Mouse (Mus musculus) intestine, postnatal 0 days (tissue): ENCODE measurements around the gene Zfp36l1. TPM values are rescaled to one million over a fixed set of nuclear protein-coding genes. Genes with fewer than 3 reads are reported as not detected.

Experiments
- ATAC-seq: fragments of 200-750 bp; cut with Nextera tagmentation; 2 replicates; pipeline ENCODE4 v1.8.0; 2017; ENCODE audit warnings: mild to moderate bottlenecking, moderate TSS enrichment, moderate library complexity
- H3K27ac ChIP-seq: fragments of 300-500 bp; sonication (generic); 2 replicates; pipeline ENCODE4 v1.5.1; 2014; ENCODE audit warnings: mild to moderate bottlenecking, low read depth, low read length, moderate library complexity
- H3K27me3 ChIP-seq: fragments of 300-500 bp; sonication (generic); replicated peaks from 2 replicates; pipeline ENCODE4 v1.6.1; 2014; ENCODE audit warnings: low read length, mixed read lengths; ENCODE audit not compliant: control insufficient read depth, insufficient read depth
- H3K36me3 ChIP-seq: fragments of 300-500 bp; sonication (generic); 2 replicates; pipeline ENCODE4 v1.6.1; 2014; ENCODE audit warnings: mild to moderate bottlenecking, moderate library complexity; ENCODE audit not compliant: control insufficient read depth, insufficient read depth
- H3K4me1 ChIP-seq: fragments of 300-500 bp; sonication (generic); replicated peaks from 2 replicates; pipeline ENCODE4 v1.6.1; 2014; ENCODE audit warnings: antibody characterized with exemption, low read length, mixed read lengths; ENCODE audit not compliant: control insufficient read depth, insufficient read depth
- H3K4me2 ChIP-seq: fragments of 300-500 bp; sonication (generic); replicated peaks from 2 replicates; pipeline ENCODE4 v1.6.1; 2014; ENCODE audit warnings: low read depth, mild to moderate bottlenecking, moderate library complexity
- H3K4me3 ChIP-seq: fragments of 300-500 bp; sonication (generic); 2 replicates; pipeline ENCODE4 v1.5.1; 2014; ENCODE audit warnings: low read depth, low read length
- H3K9ac ChIP-seq: fragments of 300-500 bp; sonication (generic); 2 replicates; pipeline ENCODE4 v1.6.1; 2014; ENCODE audit warnings: mild to moderate bottlenecking, low read depth, low read length
- H3K9me3 ChIP-seq: fragments of 300-500 bp; sonication (generic); 2 replicates; pipeline ENCODE4 v1.6.1; 2016; ENCODE audit warnings: mixed run types; ENCODE audit not compliant: control insufficient read depth
- CTCF ChIP-seq: sonication (generic); IDR thresholded peaks from 2 replicates; pipeline ENCODE4 v1.5.1; 2016; ENCODE audit warnings: low read depth, mild to moderate bottlenecking, control low read depth, antibody characterized with exemption, moderate library complexity
- WGBS: fragments of 180-500 bp; shearing (Covaris S2); extraction: QIAGEN DNeasy Blood & Tissue Kit; methylation state at CpG from one replicate; pipeline ENCODE4 v1.1.7; 2014; 5-methylcytosine and 5-hydroxymethylcytosine counted together
- polyA plus RNA-seq: library from polyadenylated mRNA; unstranded; fragments of >200 nt; fragmentation: Nextera tagmentation; extraction: Ambion mirVana; gene quantifications from 2 replicates; pipeline ENCODE4 v1.2.1, GENCODE M21; 2015

The Zfp36l1 gene
- polyA plus RNA-seq, 1 experiment from 2014 or later = 80.7 TPM

DNA sequence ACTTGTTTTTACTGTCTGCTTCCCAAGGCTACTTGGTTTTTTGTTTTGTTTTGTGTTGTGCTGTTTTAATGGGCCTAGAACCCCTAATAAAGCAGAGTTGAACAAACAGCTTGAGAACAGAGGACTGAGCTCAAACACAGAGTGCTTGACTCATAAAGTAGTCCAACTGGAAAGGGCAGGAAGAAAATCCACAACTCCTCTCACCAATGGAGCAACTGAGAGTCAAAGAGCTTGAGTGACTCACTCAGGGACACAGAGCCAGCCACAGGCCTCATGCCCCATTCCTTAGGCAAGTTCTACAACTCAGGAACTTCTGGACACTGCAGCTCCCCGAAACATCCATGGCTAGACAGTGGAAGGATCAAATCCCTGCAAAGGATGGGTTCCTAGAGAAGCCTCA lies 14.0 kb downstream of the Zfp36l1 start:
- no peak overlapping the region for H3K4me3 ChIP-seq
- no peaks in the 10 kb centered on the region for H3K9me3 ChIP-seq
- H3K4me2 ChIP-seq = no peak overlapping the region
- peaks cover 9% of the 10 kb centered on the region for H3K4me1 ChIP-seq
- TF ChIP-seq CTCF = no peak
- no peak overlapping the region for H3K9ac ChIP-seq
- no peaks in the 10 kb centered on the region for H3K36me3 ChIP-seq
- H3K27ac ChIP-seq = peak overlapping the region; percentile 5; the same call in 1 of the 2 replicates
- no peak for ATAC-seq
- 77% methylated on average over 1 of the region's 1 CpGs for WGBS
- H3K27me3 ChIP-seq = no peaks in the 10 kb centered on the region

DNA sequence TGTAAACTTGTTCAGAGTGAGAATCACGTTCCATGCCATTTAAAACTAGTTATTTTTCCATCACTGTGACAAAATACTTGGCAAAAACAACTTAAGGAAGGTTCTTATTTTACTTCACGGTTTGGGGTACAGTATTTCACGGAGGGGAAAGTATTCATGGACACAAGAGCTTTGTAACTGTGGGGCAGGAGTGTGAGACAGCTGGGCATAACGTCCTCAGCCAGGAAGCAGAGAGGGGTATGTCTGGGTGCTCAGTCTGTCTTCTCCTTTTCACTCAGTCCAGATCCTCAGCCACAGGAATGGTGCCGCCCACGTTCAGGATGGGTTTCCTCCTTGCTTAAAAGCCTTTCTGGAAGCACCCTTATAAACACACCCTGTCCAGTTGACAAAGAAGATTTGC lies 16.1 kb downstream of the Zfp36l1 start:
- Histone ChIP-seq H3K4me2 (no peak overlapping the region), H3K27me3 (no peaks in the 10 kb centered on the region), H3K9ac (no peak overlapping the region), H3K9me3 (no peaks in the 10 kb centered on the region), H3K27ac (no peak overlapping the region), H3K4me3 (no peak overlapping the region), H3K36me3 (no peaks in the 10 kb centered on the region), H3K4me1 (0 out of 2 replicates have a peak, but pooled peaks cover 3% of the 10 kb centered on the region)
- no peak for TF ChIP-seq CTCF
- ATAC-seq = no peak
- WGBS = 75% methylated on average over 6 of the region's 6 CpGs

GRCm38 (mm10) chr12:80092787-80093186 lies 20.0 kb downstream of the Zfp36l1 start:
- peaks cover 12% of the 10 kb centered on the region; the same call in 1 of the 2 replicates for H3K4me1 ChIP-seq
- TF ChIP-seq CTCF = no peak
- no peak for ATAC-seq
- H3K27me3 ChIP-seq = no peaks in the 10 kb centered on the region
- H3K4me2 ChIP-seq = no peak overlapping the region
- H3K9ac ChIP-seq = no peak overlapping the region
- H3K36me3 ChIP-seq = no peaks in the 10 kb centered on the region
- H3K27ac ChIP-seq = no peak overlapping the region
- no peak overlapping the region for H3K4me3 ChIP-seq
- H3K9me3 ChIP-seq = no peaks in the 10 kb centered on the region

DNA sequence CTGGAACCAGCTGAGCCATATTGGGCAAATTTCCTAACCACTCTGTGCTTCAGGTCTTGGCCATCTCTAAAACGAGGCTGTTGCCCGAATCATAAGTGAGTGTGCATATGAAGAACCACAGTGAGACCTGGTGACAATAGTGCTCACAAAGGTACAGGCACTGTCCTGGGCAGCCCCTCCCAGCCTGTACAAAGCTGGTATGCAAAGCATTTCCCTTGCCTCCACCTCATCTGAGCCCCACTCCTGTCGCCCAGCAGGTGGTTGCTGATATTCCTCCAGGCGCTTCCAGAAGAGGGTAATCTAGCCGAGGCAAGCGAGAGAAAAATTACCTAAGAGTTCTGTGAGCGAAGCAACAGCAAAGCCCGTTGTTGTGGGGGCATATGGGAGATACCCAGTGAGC lies 21.7 kb downstream of the Zfp36l1 start:
- no peak overlapping the region for H3K4me3 ChIP-seq
- no peak for TF ChIP-seq CTCF
- peak overlapping the region; percentile 54; the same call in 1 of the 2 replicates for H3K27ac ChIP-seq
- H3K9me3 ChIP-seq = no peaks in the 10 kb centered on the region
- H3K27me3 ChIP-seq = no peaks in the 10 kb centered on the region
- no peaks in the 10 kb centered on the region for H3K36me3 ChIP-seq
- H3K4me1 ChIP-seq = peaks cover 12% of the 10 kb centered on the region; the same call in 1 of the 2 replicates
- H3K9ac ChIP-seq = no peak overlapping the region; the same call in 1 of the 2 replicates
- ATAC-seq = no peak
- H3K4me2 ChIP-seq = 0 out of 2 replicates have a peak overlapping the region, but pooled peaks have one; percentile 7
- WGBS = 26% methylated on average over 8 of the region's 8 CpGs

GRCm38 (mm10) chr12:80090529-80090928 lies 22.3 kb downstream of the Zfp36l1 start:
- no peak overlapping the region; the same call in 1 of the 2 replicates for H3K9ac ChIP-seq
- H3K27ac ChIP-seq = no peak overlapping the region
- H3K27me3 ChIP-seq = no peaks in the 10 kb centered on the region
- no peaks in the 10 kb centered on the region for H3K9me3 ChIP-seq
- whole genome bisulfite sequencing = 67% methylated on average over 5 of the region's 5 CpGs
- H3K4me3 ChIP-seq = no peak overlapping the region
- no peak overlapping the region for H3K4me2 ChIP-seq
- peaks cover 12% of the 10 kb centered on the region; the same call in 1 of the 2 replicates for H3K4me1 ChIP-seq
- H3K36me3 ChIP-seq = no peaks in the 10 kb centered on the region
- ATAC-seq = no peak
- no peak for TF ChIP-seq CTCF

- no peak overlapping the region for H3K4me2 ChIP-seq
- WGBS = 53% methylated on average over 4 of the region's 4 CpGs
- peak overlapping the region; percentile 65 for H3K27ac ChIP-seq
- no peak overlapping the region for H3K4me3 ChIP-seq
- no peaks in the 10 kb centered on the region for H3K27me3 ChIP-seq
- peak; percentile 82 for ATAC-seq
- H3K36me3 ChIP-seq = no peaks in the 10 kb centered on the region
- H3K9me3 ChIP-seq = no peaks in the 10 kb centered on the region
- no peak overlapping the region for H3K9ac ChIP-seq
- TF ChIP-seq CTCF = no peak
- H3K4me1 ChIP-seq = peaks cover 21% of the 10 kb centered on the region
These were observed 24.7 kb downstream of the Zfp36l1 start for GRCm38 (mm10) chr12:80088143-80088542.
